Mouse (Mus musculus) Patski (cell line): ENCODE measurements at regions not wholly inside any gene's neighbourhood (a gene's known extent, or its start where the extent isn't known, plus 50 kb on each side); places are given as distances from the start of the nearest gene placed in this dataset.

Source experiments
- ATAC-seq: fragments of 100-300 bp; one replicate; pipeline ENCODE4 v1.8.0; 2021
- CTCF ChIA-PET: fragments of 350-600 bp; sonication (Branson Sonifier 250); formaldehyde crosslinking; loops from one replicate; lab custom pipeline; 2022; ENCODE audit warnings: inconsistent platforms; lab: Charles Lee
- POLR2A ChIA-PET: fragments of 350-600 bp; sonication (Branson Sonifier 250); formaldehyde crosslinking; loops from one replicate; lab custom pipeline; 2022; ENCODE audit warnings: antibody characterized with exemption, inconsistent platforms; lab: Charles Lee
- DNase-seq: peaks from one replicate; pipeline ENCODE4 v3.0.0-alpha.2; 2011; ENCODE audit warnings: low read depth, low spot score
- H3K27me3 ChIP-seq: fragments of 371-371 bp; one replicate; pipeline ENCODE4 v1.5.1; 2021
- CTCF ChIP-seq: fragments of 100-300 bp; IDR thresholded peaks from one replicate; pipeline ENCODE4 v1.5.1; 2021
- in situ Hi-C: fragments of 300-500 bp; cut with MboI; formaldehyde crosslinking; loops from 3 replicates; pipeline ENCODE4 v1.11.1; 2018; ENCODE audit warnings: low pct_unique_long_range_greater_than_20kb, mixed read lengths

GRCm38 (mm10) chr12:25407301-25407700 is 310.4 kb upstream of the Id2 start:
- no peak for DNase-seq
- ChIA-PET POLR2A (no interaction called here), CTCF (no interaction called here)
- in situ Hi-C loops = no loop called here
- TF ChIP-seq CTCF = no peak
- ATAC-seq = no peak
- H3K27me3 ChIP-seq = no peaks in the 10 kb centered on the region

GRCm38 (mm10) chr12:25400326-25400725 is 303.4 kb upstream of the Id2 start:
- DNase-seq (no peak), ATAC-seq (no peak)
- no peaks in the 10 kb centered on the region for H3K27me3 ChIP-seq
- in situ Hi-C loops = no loop called here
- ChIA-PET CTCF (no interaction called here), POLR2A (no interaction called here)
- TF ChIP-seq CTCF = no peak

- POLR2A ChIA-PET = interaction anchor here (0.6 kb wide), 1 partner anchor 247 kb away, joined by 3 read pairs; no protein-coding TSS in a partner anchor
- DNase-seq (no peak), ATAC-seq (no peak)
- H3K27me3 ChIP-seq = no peaks in the 10 kb centered on the region
- TF ChIP-seq CTCF = no peak
- in situ Hi-C loops = no loop called here
- CTCF ChIA-PET = interaction anchor here (1.0 to 1.6 kb wide), 2 partner anchors 17 to 27 kb away, joined by 3 read pairs; no protein-coding TSS in a partner anchor
Measured at GRCm38 (mm10) chr12:25398726-25399125, 301.8 kb upstream of the Id2 start.

- DNase-seq = no peak
- no peak for ATAC-seq
- H3K27me3 ChIP-seq = no peaks in the 10 kb centered on the region
- ChIA-PET CTCF (no interaction called here), POLR2A (no interaction called here)
- in situ Hi-C loops = no loop called here
- TF ChIP-seq CTCF = no peak
Measured at GRCm38 (mm10) chr12:25394326-25394725, 297.4 kb upstream of the Id2 start.

GRCm38 (mm10) chr12:25393501-25393900 is 296.6 kb upstream of the Id2 start:
- ATAC-seq = no peak
- no peaks in the 10 kb centered on the region for H3K27me3 ChIP-seq
- TF ChIP-seq CTCF = no peak
- CTCF ChIA-PET = no interaction called here
- POLR2A ChIA-PET = no interaction called here
- in situ Hi-C loops = no loop called here
- no peak for DNase-seq

- no peak for DNase-seq
- no peak for ATAC-seq
- H3K27me3 ChIP-seq = no peaks in the 10 kb centered on the region
- CTCF ChIA-PET = no interaction called here
- POLR2A ChIA-PET = interaction anchor here (0.7 kb wide), 1 partner anchor 436 kb away, joined by 3 read pairs; no protein-coding TSS in a partner anchor
- no peak for TF ChIP-seq CTCF
- in situ Hi-C loops = no loop called here
Measured at GRCm38 (mm10) chr12:25389202-25389601, 292.3 kb upstream of the Id2 start.

- DNase-seq (no peak), ATAC-seq (no peak)
- H3K27me3 ChIP-seq = no peaks in the 10 kb centered on the region
- CTCF ChIA-PET = no interaction called here
- in situ Hi-C loops = no loop called here
- POLR2A ChIA-PET = no interaction called here
- TF ChIP-seq CTCF = no peak
Measured at GRCm38 (mm10) chr12:25387791-25388280, 290.9 kb upstream of the Id2 start.

- CTCF ChIA-PET = interaction anchor here (2.0 kb wide), 1 partner anchor 23 kb away, joined by 4 read pairs; no protein-coding TSS in a partner anchor
- DNase-seq (no peak), ATAC-seq (no peak)
- TF ChIP-seq CTCF = no peak
- POLR2A ChIA-PET = no interaction called here
- in situ Hi-C loops = no loop called here
- H3K27me3 ChIP-seq = no peaks in the 10 kb centered on the region
Measured at GRCm38 (mm10) chr12:25382961-25383360, 286.0 kb upstream of the Id2 start.

GRCm38 (mm10) chr12:25382475-25382874 is 285.5 kb upstream of the Id2 start:
- no peaks in the 10 kb centered on the region for H3K27me3 ChIP-seq
- in situ Hi-C loops = no loop called here
- TF ChIP-seq CTCF = no peak
- no peak for DNase-seq
- CTCF ChIA-PET = interaction anchor here (2.0 kb wide), 1 partner anchor 24 kb away, joined by 4 read pairs; no protein-coding TSS in a partner anchor
- POLR2A ChIA-PET = no interaction called here
- ATAC-seq = no peak

GRCm38 (mm10) chr12:25381619-25382018 is 284.7 kb upstream of the Id2 start:
- H3K27me3 ChIP-seq = no peaks in the 10 kb centered on the region
- ChIA-PET CTCF (interaction anchor here (2.0 kb wide), 1 partner anchor 25 kb away, joined by 4 read pairs; no protein-coding TSS in a partner anchor), POLR2A (no interaction called here)
- in situ Hi-C loops = no loop called here
- no peak for TF ChIP-seq CTCF
- ATAC-seq (no peak), DNase-seq (no peak)

- in situ Hi-C loops = no loop called here
- H3K27me3 ChIP-seq = no peaks in the 10 kb centered on the region
- DNase-seq (no peak), ATAC-seq (no peak)
- ChIA-PET POLR2A (no interaction called here), CTCF (interaction anchor here (1.0 kb wide), 1 partner anchor 11 kb away, joined by 3 read pairs; no protein-coding TSS in a partner anchor)
- no peak for TF ChIP-seq CTCF
Measured at GRCm38 (mm10) chr12:25379996-25380395, 283.1 kb upstream of the Id2 start.
